Mouse (Mus musculus) induced T-regulatory cell, adult 2 months (primary cell): ENCODE data around the gene Zfp985.
"Not testable (repeated sequence)": the region's sequence is repeated elsewhere in the genome, so short reads cannot be mapped to it uniquely, and the experiment has no call there.

Source experiments
- DNase-seq: peaks from one replicate; pipeline ENCODE4 v3.0.0-alpha.2; 2012; ENCODE audit warnings: low read depth

Gene Zfp985

DNA sequence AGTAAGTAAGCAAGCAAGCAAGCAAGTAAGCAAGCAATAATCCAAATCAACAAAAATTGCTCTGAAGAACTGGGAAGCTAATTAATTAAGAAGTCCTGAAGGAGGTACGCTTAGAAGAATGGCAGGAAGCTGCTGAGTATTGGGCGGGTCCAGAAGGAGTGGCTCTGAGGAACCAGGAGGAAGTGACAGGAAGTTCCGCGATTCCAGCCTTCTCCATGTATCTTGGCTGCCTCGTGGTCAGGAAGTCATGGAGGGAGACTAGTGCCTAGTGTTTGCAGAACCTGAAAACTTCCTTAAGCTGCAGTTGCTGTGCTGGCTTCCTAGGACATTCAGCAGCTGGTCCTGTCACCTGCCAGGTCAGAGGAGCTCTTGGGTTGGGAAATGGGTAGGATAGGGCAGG lies at the start of gene Zfp985:
Zfp985 (plus strand) TSS at position 207 of the 400 bp plus-strand sequence.
- DNase-seq: not testable (repeated sequence)

DNA sequence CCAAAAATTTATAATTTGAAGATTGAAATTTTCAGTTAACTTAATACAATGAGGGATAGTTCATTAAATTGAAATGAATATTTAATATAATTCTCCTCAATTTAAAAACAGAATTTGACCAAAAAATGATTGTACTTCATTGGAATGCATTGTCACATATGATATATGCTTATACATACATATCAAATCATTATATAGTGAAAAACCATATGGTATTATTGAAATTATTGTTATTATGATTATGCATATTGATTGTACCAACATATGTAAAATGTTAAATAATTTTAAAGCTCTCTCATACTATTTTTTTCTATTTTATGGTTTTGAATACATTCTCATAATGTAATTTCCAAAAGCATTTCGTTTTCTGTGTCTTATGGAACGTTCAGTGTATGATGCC lies 43.9 kb upstream of the Zfp985 start:
- no peak for DNase-seq

GRCm38 (mm10) chr4:147518981-147519380 lies 34.1 kb upstream of the Zfp985 start:
- DNase-seq: no peak

DNA sequence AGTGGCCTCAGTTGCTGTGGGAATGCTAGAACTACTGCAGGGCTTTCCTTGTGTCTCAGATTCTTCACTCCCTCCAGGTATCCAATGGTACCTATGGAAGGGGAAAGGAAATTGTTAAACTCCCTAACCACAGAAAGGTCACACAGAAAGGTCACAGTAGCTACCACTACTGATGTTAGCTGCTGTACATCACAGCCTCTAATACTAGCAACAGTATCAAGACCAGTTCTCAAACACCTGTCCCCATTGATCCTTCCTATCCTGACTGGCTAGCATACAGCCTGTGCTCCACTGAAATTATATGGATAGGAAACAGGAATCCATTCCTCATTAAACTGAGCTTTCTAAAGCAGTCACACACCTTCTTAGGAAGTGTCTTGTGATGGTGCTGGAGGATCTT lies 33.0 kb upstream of the Zfp985 start:
- DNase-seq: no peak

- no peak for DNase-seq
Observed at GRCm38 (mm10) chr4:147525125-147525524, 28.0 kb upstream of the Zfp985 start.

DNA sequence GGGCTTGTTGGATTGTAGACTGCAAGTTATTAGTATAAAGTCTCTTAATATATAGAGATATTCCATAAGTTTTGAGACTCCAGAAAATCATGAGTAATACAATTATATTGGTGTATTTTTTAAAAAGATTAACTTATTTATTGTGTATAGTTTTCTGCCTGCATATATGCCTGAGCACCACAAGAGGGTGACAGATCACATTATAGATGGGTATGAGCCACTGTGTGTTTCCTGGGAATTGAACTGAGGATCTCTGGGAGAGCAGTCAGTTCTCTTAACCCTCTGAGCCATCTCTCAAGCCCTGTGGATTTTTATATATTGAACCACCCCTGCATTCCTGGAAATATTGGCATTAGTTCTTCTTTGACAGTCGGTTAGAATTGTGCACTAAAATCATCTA lies 22.7 kb upstream of the Zfp985 start:
- no peak for DNase-seq

- not testable (repeated sequence) for DNase-seq
Observed at GRCm38 (mm10) chr4:147535916-147536315, 17.2 kb upstream of the Zfp985 start.

- DNase-seq: no peak
Observed at GRCm38 (mm10) chr4:147537702-147538101, 15.4 kb upstream of the Zfp985 start.

GRCm38 (mm10) chr4:147539918-147540317 lies 13.2 kb upstream of the Zfp985 start, which contains the start of gene Gm16503:
Gene Gm16503, plus strand, starts transcription at chr4:147540218.
- DNase-seq: not testable (repeated sequence)

DNA sequence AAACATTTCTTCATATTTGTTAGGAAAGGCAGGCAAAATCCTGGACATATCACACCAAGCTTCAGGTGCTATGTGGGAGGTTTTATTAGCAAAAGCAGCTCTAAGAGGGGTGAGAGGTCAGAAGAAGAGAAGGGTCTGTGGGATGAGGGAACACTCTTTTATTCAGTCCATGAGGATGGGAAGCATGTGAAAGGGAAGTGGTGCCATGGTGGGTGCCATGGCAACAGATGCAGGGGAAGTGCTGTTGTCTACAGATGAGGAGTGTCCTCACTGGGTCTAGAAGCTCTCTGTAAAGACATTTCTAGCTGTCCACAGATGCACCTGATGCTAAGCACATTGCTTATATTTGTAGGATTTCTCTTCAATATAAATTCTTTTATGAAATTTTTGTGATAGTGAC lies 12.0 kb upstream of the Zfp985 start:
- DNase-seq: no peak

- DNase-seq: not testable (repeated sequence)
Observed at GRCm38 (mm10) chr4:147554361-147554760, 1.3 kb downstream of the Zfp985 start.

DNA sequence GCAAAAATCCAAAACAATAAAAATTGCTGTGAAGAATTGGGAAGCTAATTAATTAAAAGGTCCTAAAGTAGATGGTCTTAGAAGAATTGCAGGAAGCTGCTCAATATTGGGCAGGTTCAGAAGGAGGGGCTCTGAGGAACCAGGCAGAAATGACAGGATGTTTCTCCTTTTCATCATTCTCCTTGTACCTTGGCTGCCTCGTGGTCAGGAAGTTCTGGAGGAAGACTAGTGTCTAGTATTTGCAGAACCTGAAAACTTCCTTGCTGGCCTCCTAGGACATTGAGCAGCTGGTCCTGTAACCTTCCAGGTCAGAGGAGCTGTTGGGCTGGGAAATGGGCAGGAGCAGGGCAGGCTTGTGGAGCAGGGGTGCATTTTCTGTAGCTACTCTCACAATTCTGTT lies 3.8 kb downstream of the Zfp985 start:
- not testable (repeated sequence) for DNase-seq

DNA sequence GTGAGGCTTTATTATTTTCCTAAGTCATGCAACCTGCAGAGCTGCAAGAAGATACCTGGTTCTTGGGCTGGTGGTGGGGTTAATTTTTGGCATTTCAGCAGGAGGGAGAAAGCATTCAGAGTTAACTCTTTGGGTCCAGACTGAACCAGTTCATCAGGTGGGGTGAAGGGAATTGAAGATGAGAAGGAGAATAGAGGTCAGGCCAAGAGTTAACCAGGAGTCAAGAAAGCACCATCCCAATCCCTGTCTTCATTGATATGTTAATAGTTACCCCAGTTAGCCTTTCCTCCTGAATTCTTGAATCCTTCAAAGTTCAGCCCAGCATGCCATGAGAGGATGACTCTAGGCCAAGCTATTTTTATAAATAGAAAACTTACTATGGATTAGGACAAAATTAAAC lies 4.9 kb downstream of the Zfp985 start:
- DNase-seq: not testable (repeated sequence)

- not testable (repeated sequence) for DNase-seq
Observed at GRCm38 (mm10) chr4:147559096-147559495, 6.0 kb downstream of the Zfp985 start.

GRCm38 (mm10) chr4:147565426-147566220 lies 12.5 kb downstream of the Zfp985 start:
- DNase-seq: no peak

- not testable (repeated sequence) for DNase-seq
Observed at GRCm38 (mm10) chr4:147571156-147571555, 18.1 kb downstream of the Zfp985 start.

DNA sequence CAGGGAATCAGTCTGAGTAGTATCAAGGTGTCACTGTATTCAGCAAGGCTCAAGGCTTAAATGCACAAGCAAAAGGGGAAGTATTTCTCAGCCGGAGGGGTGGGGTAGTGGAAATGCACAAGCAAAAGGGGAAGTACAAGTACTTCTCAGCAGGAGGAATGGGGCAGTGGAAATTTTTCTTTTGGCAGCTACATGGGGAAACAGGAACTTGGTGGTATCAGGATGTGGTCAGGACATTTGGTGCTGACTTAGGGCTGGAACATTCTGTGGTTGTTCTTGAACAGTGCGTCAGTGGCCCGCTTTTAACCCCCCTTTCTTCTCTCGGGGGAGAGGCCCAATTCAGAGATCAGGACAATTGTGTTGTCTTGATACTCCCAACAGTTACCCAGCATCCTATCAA lies 26.3 kb downstream of the Zfp985 start:
- DNase-seq: not testable (repeated sequence)

- DNase-seq: no peak
Observed at GRCm38 (mm10) chr4:147586511-147587473, 33.7 kb downstream of the Zfp985 start.

- DNase-seq: not testable (repeated sequence)
Observed at GRCm38 (mm10) chr4:147594630-147595029, 41.6 kb downstream of the Zfp985 start.

DNA sequence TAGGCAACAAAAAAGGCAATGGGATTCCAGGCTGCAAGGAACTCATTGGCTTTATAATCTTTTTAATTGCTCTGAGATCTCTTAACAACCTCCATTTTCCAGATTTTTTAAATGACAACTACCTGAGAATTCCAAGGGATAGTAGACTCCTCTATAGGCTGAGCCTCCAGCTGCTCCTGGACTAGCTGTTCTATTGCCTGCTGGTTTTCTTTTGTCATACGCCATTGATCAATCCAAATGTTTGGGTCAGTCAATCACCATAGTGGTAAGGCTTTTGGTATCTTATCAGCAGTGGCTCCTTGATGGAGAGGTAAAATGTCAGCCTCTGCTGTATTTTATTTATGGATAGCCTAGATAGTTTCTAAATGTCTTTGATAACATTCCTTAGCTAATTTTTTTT lies 44.6 kb downstream of the Zfp985 start:
- no peak for DNase-seq

- DNase-seq: no peak
Observed at GRCm38 (mm10) chr4:147598831-147599230, 45.8 kb downstream of the Zfp985 start.

DNA sequence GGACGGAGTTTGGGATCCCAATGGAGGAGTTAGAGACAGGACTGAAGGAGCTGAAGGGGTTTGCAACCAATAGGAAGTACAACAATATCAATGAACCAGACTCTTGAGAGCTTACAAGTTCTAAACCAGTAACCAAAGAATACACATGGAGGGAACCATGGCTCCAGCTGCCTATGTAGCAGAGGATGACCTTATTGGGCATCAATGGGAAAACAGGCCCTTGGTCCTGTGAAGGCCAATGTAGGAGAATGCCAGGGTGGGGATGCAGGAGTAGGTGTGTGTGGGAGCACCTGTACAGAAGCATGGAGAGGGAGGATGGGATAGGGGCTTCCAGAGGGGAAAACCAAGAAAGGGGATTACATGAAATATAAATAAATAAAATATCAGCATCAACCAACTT lies 48.8 kb downstream of the Zfp985 start:
- DNase-seq: no peak

- DNase-seq: no peak
Observed at GRCm38 (mm10) chr4:147603806-147604205, 50.7 kb downstream of the Zfp985 start.
